Mouse (Mus musculus) adrenal gland, postnatal 14 days (tissue): ENCODE data around the gene Btla. TPM values are rescaled to one million over a fixed set of nuclear protein-coding genes. Genes with fewer than 3 reads are reported as not detected.

Experiments used
- DNase-seq: peaks from one replicate; pipeline ENCODE4 v3.0.0; 2021; ENCODE audit warnings: mixed read lengths
- total RNA-seq: library from RNA; stranded (reverse); gene quantifications from 2 replicates; pipeline ENCODE4 v1.2.3, GENCODE M21; 2021

Gene Btla
- total RNA-seq, 1 experiment from 2014 or later, result 1.0 TPM

GRCm38 (mm10) chr16:45259663-45260062, 35.5 kb downstream of the Btla start:
- peak; percentile 20 for DNase-seq

GRCm38 (mm10) chr16:45261321-45261720, 37.2 kb downstream of the Btla start:
- DNase-seq, result no peak

GRCm38 (mm10) chr16:45262051-45262450, 37.9 kb downstream of the Btla start:
- DNase-seq, result no peak

- DNase-seq, result no peak
These were observed 45.8 kb downstream of the Btla start for GRCm38 (mm10) chr16:45269886-45270285.

GRCm38 (mm10) chr16:45283093-45283492, 59.0 kb downstream of the Btla start:
- DNase-seq, result no peak

GRCm38 (mm10) chr16:45297806-45298205, 73.7 kb downstream of the Btla start:
- no peak for DNase-seq

Other genes with a start within 250 kb of the Btla start
- 46.9 and 47.7 TPM in 2 replicates for gene Ccdc80, start 130.9 kb upstream of the Btla start, total RNA-seq
- gene Slc35a5, start 65.6 kb upstream of the Btla start, total RNA-seq, result 28.4 and 29.1 TPM in 2 replicates
- 55.1 and 55.5 TPM in 2 replicates for gene Atg3, start 65.5 kb upstream of the Btla start, total RNA-seq
- gene Cd200, start 184.7 kb downstream of the Btla start, total RNA-seq, result 59.7 and 90.5 TPM in 2 replicates